Mouse (Mus musculus) erythroblast, embryonic 14.5 days (primary cell): ENCODE measurements around the gene Pacrg.

Experiments used
- GATA1 ChIP-seq: IDR thresholded peaks from 2 replicates; pipeline ENCODE4 v1.6.1; 2012; ENCODE audit warnings: low read length, inconsistent platforms, mixed read lengths
- TAL1 ChIP-seq: IDR thresholded peaks from 3 replicates; pipeline ENCODE4 v1.6.1; 2012; ENCODE audit warnings: low read length, inconsistent platforms, mixed read lengths

- TF ChIP-seq GATA1 (no peak), TAL1 (no peak)
These were observed 470.0 kb downstream of the Pacrg start for GRCm38 (mm10) chr17:10369961-10370659.
